Mouse (Mus musculus): ENCODE data around the gene 9930022D16Rik.

9930022D16Rik gene

GRCm38 (mm10) chr11:109417472-109418040 is 3.8 kb downstream of the 9930022D16Rik start:
- DNase-seq (ENCODE audit: low spot score) = no peak

- no peak for DNase-seq (ENCODE audit: low spot score)
Observed at GRCm38 (mm10) chr11:109419461-109419860, 5.7 kb downstream of the 9930022D16Rik start.

DNA sequence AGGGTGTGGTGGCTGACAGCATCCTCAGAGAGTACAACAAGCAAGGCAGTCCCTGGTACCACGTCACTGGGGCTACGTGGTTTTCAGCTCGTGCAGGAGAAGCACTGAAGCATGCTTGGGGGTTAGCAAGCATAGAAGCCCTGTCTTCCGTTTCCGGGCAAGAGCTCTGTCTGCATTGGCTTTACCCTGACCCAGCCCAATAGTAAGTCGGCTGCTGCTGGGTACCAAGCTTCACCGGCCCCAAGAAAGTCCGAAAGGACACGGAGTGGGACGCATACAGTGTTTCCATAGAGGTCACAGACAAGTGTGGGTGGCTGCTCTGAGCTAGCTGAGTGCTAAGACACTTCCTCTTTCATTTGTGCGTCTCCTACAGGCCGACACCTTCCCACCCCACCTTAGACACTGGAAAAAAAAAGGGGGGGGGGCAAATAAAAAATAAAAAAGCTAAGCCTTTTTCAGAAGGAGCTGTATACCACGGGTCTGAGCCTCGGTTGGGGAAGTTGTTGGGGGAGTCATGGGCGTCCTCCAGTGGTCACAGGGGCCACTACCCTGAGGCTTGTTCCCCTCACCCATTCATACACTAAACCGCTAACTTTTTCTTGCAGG is 6.3 kb downstream of the 9930022D16Rik start:
- DNase-seq (ENCODE audit: low spot score) = no peak

DNA sequence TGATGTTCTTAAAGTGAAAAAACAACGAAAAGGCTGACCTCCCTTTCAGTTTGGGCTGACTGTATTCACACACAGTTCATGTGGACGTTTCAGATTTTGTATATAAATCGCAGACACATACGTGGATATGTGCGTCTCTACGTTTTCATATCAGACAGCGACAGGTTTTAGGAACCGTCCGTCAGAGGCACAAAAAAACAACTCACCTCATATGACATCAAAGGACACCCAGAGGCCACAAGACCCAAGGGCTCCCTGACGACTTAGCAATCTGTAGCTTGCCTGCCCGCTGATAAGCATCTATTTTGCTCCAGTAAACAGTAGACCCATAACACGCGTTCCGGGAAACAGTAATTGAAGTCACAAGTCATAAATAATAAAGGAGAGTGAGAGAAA is 6.8 kb downstream of the 9930022D16Rik start:
- DNase-seq (ENCODE audit: low spot score) = no peak

DNA sequence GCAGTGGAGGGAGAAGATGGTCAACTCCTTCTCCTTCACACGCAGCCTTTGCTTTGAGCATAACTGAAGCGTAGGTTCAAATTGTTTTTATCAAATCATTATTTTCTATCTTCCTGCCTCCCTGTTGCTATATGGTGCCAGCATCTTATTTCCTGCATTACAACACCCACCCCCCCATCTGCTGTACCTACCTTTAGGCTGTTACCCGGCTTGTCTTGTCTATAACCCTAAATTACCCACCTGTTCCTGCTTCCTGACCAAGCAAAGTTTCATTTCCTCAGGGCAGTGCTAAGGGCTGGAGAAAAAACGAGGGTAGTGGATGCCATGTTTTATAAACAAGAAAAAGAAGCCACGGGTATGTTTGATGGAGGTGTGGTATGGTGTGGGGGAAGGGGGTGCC is 7.5 kb downstream of the 9930022D16Rik start:
- no peak for DNase-seq (ENCODE audit: low spot score)

DNA sequence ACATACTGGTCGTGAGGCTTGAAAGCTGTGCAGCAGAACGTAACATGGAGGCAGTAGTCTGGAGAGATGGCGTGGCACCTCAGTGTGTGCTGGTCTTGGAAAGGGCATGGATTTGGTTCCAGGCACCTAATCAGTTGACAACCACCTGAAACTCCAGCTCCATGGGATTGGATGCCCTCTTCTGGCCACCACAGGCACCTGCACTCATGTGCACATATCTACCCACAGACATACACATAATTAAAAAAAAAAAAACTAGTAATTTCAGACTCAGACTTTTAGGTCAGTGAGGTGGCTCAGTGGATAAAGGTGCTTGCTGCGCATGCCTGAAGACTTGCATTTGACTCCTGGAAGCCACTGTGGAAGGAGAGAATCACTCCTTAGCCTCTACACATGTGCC is 8.5 kb downstream of the 9930022D16Rik start:
- no peak for DNase-seq (ENCODE audit: low spot score)

- no peak for DNase-seq (ENCODE audit: low spot score)
Observed at GRCm38 (mm10) chr11:109423294-109423693, 9.6 kb downstream of the 9930022D16Rik start.

- peak; percentile 99 for DNase-seq (ENCODE audit: low spot score)
Observed at GRCm38 (mm10) chr11:109425392-109426271, 11.9 kb downstream of the 9930022D16Rik start, which contains the start of gene Amz2. TSS of gene Amz2 (plus strand) at chr11:109425946.

DNA sequence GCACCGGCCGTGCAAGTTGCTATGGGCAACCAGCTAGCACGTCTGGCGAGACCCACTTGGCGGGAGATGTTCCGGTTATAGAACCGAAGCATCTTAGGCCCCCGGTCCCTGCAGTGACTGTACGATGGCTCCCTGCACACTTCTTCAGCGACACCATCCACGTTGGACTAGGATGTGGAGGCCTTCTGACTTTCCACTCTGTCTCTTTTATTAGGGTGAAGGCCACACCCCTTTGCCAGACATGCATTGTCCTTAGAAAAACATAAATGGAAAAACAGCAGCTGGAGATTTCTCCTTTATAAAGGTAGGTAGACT is 12.5 kb downstream of the 9930022D16Rik start:
- DNase-seq (ENCODE audit: low spot score) = no peak

GRCm38 (mm10) chr11:109427353-109427752 is 13.6 kb downstream of the 9930022D16Rik start:
- DNase-seq (ENCODE audit: low spot score) = no peak

DNA sequence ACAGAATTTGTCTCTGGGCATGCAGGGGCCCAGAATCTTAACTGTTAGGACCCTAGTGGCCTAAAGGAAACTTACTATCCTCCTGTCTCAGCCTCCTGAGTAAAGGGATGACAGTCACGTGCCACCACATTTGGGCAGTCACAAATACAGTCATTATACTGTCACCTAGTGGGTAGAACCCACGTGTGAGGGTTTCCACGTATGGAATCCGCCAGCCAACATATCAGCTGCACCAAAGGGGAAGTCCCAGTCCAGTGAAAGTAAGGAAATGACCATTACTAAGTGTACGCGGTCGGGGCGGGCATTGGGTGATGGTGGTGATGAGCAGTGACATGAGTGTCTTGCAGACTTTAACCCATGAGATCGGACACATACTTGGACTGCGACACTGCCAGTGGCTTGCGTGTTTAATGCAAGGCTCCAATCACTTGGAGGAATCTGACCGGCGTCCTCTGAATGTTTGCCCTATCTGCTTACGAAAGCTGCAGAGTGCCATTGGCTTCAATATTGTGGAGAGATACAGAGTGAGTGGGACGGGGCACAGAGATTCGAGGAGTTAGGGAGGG is 20.6 kb downstream of the 9930022D16Rik start:
- DNase-seq (ENCODE audit: low spot score) = no peak

GRCm38 (mm10) chr11:109436889-109437288 is 23.2 kb downstream of the 9930022D16Rik start:
- DNase-seq (ENCODE audit: low spot score) = no peak

GRCm38 (mm10) chr11:109439209-109439608 is 25.5 kb downstream of the 9930022D16Rik start:
- DNase-seq (ENCODE audit: low spot score) = no peak

GRCm38 (mm10) chr11:109439829-109440340 is 26.2 kb downstream of the 9930022D16Rik start:
- peak; percentile 89 for DNase-seq (ENCODE audit: low spot score)

- no peak for DNase-seq (ENCODE audit: low spot score)
Observed at GRCm38 (mm10) chr11:109440641-109441040, 26.9 kb downstream of the 9930022D16Rik start.

- peak; percentile 32 for DNase-seq (ENCODE audit: low spot score)
Observed at GRCm38 (mm10) chr11:109441119-109441518, 27.4 kb downstream of the 9930022D16Rik start.

GRCm38 (mm10) chr11:109442166-109442730 is 28.5 kb downstream of the 9930022D16Rik start:
- no peak for DNase-seq (ENCODE audit: low spot score)

GRCm38 (mm10) chr11:109443468-109444263 is 29.9 kb downstream of the 9930022D16Rik start:
- no peak for DNase-seq (ENCODE audit: low spot score)

- no peak for DNase-seq (ENCODE audit: low spot score)
Observed at GRCm38 (mm10) chr11:109444600-109444999, 30.9 kb downstream of the 9930022D16Rik start.

- DNase-seq (ENCODE audit: low spot score) = peak; percentile 45
Observed at GRCm38 (mm10) chr11:109445438-109446035, 31.8 kb downstream of the 9930022D16Rik start.

DNA sequence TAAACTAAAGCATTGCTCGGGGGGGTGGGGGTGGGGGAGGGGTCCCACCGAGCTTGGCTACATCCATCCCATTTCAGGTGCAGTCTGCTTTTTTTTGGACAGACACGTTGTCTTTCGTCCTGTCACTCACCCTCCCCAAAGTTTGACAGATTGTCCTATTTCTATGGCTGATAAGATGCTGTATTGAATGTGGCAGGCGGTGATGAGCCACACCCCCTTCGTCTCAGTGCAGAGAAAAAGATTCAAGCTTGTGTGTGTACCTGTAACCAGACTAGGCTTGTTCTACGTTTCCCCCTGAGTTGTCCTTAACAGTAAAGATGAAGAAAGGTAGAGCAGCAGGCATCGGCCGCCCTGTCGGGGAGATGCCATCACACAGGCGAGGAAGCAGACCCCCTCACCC is 37.5 kb downstream of the 9930022D16Rik start:
- no peak for DNase-seq (ENCODE audit: low spot score)

Measured in adipocyte (in vitro differentiated cells).